Mouse (Mus musculus): ENCODE data around the gene Prickle2. TPM values are rescaled to one million over a fixed set of nuclear protein-coding genes. Genes with fewer than 3 reads are reported as not detected.

Prickle2 gene
- total RNA-seq, 4 experiments from 2014 or later: 1.2 to 1.6 (median 1.3) TPM

DNA sequence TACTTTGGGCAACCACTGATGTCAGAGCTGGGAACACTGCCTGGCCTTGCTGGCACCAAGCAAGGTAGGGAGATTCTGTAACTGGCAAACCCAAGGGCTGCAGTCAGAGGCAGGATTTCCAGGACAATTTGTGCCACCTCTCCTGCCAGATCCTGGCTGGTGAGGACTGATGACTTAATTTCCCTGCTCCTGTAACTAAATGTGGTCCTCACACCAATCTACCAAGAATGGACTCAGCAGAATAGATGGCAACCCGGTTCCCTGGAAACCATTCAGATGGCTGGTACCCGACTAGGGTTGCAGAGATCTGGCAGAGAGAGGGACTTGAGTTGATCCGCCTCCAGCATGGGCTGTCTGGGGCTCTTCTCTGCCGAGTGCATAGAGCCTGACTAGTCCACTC is 315.6 kb downstream of the Prickle2 start:
- peak; percentile 62 to 66 for DNase-seq (ENCODE audit: low spot score in 2 of 2)

DNA sequence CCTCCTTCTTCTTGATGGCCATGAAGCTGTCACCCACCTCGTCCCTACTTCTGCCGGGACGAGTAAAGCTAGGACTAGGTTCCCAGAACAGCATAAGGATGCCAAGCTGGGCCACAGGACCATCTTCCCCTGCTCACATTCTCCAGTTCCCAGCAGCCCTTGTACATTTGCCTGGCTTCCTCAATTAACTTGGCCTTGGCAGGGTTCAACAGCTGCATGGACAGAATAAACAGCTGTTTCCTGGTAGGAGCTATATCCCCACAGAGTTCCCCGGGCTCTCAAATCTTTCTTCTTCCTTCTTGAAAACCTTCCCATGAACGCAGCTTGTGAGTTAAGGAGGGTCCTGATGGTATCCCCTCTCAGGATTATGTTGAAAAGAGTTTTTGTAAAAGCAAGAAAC is 317.3 kb downstream of the Prickle2 start:
- no peak for DNase-seq (ENCODE audit: low spot score in 2 of 2)

GRCm38 (mm10) chr6:92383196-92383782 is 322.7 kb downstream of the Prickle2 start:
- no peak for DNase-seq (ENCODE audit: low spot score in 2 of 2)

DNA sequence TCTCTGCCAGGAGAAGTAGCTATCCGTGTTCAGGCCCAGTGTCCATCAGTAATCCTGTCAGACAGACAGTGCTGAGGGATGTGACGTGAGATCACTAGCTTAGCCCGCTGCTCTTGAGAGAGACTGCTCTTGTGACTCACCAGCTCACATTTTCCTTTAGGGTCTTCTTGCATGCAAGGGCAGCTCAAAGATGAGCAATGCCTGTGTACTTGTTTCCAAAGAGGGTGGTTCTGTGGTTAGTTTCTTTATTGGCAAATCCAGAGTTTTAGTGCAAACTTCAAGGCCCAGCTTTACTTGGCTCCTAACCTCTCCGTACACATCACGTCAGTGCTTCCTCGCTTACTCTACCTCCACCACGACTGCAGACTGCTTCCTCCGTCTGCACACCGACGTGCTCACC is 324.9 kb downstream of the Prickle2 start:
- no peak for DNase-seq (ENCODE audit: low spot score in 2 of 2)

GRCm38 (mm10) chr6:92374826-92375225 is 331.1 kb downstream of the Prickle2 start:
- DNase-seq (ENCODE audit: low spot score in 2 of 2): no peak

- no peak for DNase-seq (ENCODE audit: low spot score in 2 of 2)
These were observed 335.1 kb downstream of the Prickle2 start for GRCm38 (mm10) chr6:92370896-92371295.

DNA sequence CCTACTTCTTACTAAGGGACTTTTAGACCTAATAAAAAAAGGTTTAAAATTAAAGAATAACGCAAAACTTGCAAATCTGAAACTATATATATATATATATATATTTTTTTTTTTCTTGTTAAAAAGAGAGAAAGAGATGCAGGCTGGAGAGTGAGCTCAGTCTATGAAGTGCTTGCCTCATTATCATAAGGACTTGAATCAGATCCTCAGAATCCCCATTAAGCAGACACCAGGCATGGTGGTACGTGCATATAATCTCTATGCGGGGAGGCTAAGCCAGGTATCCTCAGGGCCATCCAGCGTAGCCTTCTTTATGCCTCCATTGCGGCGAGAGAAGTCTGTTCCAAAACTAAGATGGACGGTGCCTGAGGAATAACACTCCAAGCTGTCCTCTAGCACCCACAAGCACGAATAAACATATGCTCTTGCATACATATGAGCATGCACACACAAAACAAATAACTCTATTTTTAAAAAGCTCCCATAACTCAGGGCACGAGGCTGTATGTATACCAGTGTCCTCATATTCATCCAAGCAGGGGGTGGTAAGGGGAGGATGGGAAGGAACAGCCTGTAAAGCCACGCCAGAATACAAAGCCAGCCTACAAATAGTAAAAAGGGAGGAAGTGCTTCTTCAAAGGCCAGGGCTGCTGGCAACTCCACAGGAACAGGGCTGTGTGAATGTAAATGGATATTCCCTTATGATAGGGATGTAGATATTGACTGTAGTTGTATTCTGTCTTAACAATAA is 358.5 kb downstream of the Prickle2 start:
- no peak for DNase-seq (ENCODE audit: low spot score in 2 of 2)

- no peak for DNase-seq (ENCODE audit: low spot score in 2 of 2)
These were observed 359.2 kb downstream of the Prickle2 start for GRCm38 (mm10) chr6:92346729-92347128.

DNA sequence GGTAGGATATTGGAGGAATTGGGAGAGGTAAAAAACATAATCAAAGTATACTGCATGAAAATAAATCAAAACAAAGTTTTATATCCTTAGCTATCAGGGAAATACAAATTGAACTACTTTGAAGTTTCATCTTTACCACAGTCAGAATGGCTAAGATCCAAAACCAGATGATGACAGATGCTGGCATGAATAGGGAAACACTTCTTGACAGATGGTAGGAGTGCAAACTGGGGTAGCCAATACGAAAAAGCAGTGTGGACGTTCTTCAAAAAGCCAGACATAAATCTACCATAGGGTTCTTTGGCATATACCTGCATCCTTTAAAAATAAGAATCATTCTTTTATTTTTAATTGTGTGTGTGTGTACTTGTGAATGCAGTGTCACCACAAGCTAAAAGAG is 360.8 kb downstream of the Prickle2 start:
- no peak for DNase-seq (ENCODE audit: low spot score in 2 of 2)

DNA sequence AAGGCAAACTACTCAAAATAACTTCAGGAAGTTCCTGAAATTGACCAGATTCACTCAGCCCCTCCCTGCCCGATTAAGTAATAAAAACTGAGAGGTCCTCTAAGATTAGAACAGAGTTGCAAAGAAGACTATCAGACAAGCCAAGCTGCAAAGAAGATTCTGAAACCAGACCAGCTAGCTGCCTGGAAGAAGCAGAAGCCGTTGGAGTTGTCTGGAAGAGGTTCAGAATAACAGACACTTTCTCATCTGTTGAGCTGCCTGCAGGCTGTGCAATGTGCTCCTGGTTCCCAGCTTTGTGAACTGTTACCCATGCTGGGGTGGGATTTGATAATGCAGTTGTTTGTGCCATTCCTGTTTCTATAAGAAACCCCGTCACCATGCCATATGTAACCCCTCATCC is 361.4 kb downstream of the Prickle2 start:
- no peak for DNase-seq (ENCODE audit: low spot score in 2 of 2)

Other genes starting within 250 kb of the Prickle2 start
- under 1 TPM in 1 of 4 experiments, not detected in 3; 0.15 TPM for gene A730049H05Rik, start 110.3 kb upstream of the Prickle2 start, total RNA-seq (2022)
- gene Gm15737, start 163.2 kb upstream of the Prickle2 start, total RNA-seq (2022): under 1 TPM; 0.25 to 0.73 (median 0.56) TPM
- gene Adamts9, start 237.3 kb upstream of the Prickle2 start, total RNA-seq (2022): 1 to 10 TPM; 1.5 to 3.0 (median 2.1) TPM

All from gastrocnemius, adult 8-10 months (tissue).